Mouse (Mus musculus) heart, embryonic 10.5 days (tissue): ENCODE data around the gene Lpar1. TPM values are rescaled to one million over a fixed set of nuclear protein-coding genes. Genes with fewer than 3 reads are reported as not detected.

Experiments
- DNase-seq: peaks from one replicate; pipeline ENCODE4 v3.0.0-alpha.2; 2017; ENCODE audit warnings: low spot score
- H3K27ac ChIP-seq: fragments of 300-500 bp; sonication (generic); 2 replicates; pipeline ENCODE4 v1.5.1; 2016; ENCODE audit warnings: mild to moderate bottlenecking
- H3K27me3 ChIP-seq: fragments of 300-500 bp; sonication (generic); 2 replicates; pipeline ENCODE4 v1.6.1; 2016; ENCODE audit warnings: mild to moderate bottlenecking; ENCODE audit not compliant: poor library complexity, insufficient read depth, severe bottlenecking
- H3K36me3 ChIP-seq: fragments of 300-500 bp; sonication (generic); 2 replicates; pipeline ENCODE4 v1.6.1; 2016; ENCODE audit warnings: mild to moderate bottlenecking, moderate library complexity
- H3K4me1 ChIP-seq: fragments of 300-500 bp; sonication (generic); 2 replicates; pipeline ENCODE4 v1.6.1; 2016; ENCODE audit warnings: mild to moderate bottlenecking
- H3K4me3 ChIP-seq: fragments of 300-500 bp; sonication (generic); 2 replicates; pipeline ENCODE4 v1.5.1; 2016; ENCODE audit warnings: mild to moderate bottlenecking, moderate library complexity
- H3K9me3 ChIP-seq: fragments of 300-500 bp; sonication (generic); 2 replicates; pipeline ENCODE4 v1.6.1; 2016; ENCODE audit warnings: mild to moderate bottlenecking, moderate library complexity
- WGBS: fragments of 180-500 bp; shearing (Covaris S2); methylation state at CpG from one replicate; pipeline ENCODE4 v1.1.7; 2016; 5-methylcytosine and 5-hydroxymethylcytosine counted together
- polyA plus RNA-seq: library from polyadenylated mRNA; unstranded; fragments of >200 nt; fragmentation: Nextera tagmentation; extraction: Ambion mirVana; gene quantifications from 2 replicates; pipeline ENCODE4 v1.2.1, GENCODE M21; 2016

The Lpar1 gene
- polyA plus RNA-seq, 1 experiment from 2014 or later = 38.7 TPM

DNA sequence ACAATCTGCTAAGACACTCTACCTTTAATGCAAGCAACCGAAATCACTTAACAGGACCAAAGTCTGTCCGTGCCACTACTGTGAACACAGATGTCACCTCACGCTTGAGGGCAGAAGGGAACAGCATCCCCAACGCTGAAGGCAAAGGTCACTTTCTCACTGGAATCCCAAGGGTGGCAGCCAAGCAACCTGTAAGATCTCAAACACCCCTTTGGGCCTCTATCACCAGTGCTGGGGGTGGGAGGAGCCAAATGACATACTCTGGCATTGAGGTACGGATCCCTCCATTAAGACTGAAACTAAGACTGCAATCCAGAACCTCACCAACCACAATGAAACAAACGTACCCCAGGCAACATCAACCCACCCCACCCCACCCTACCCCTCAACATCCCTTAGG is 55.0 kb downstream of the Lpar1 start:
- WGBS = 61% methylated on average over 6 of the region's 6 CpGs
- no peak overlapping the region for H3K27ac ChIP-seq
- no peak for DNase-seq
- no peak overlapping the region for H3K4me3 ChIP-seq
- no peaks in the 10 kb centered on the region for H3K9me3 ChIP-seq
- peaks cover 17% of the 10 kb centered on the region for H3K4me1 ChIP-seq
- peaks cover 7% of the 10 kb centered on the region; the same call in 1 of the 2 replicates for H3K36me3 ChIP-seq
- no peaks in the 10 kb centered on the region for H3K27me3 ChIP-seq

DNA sequence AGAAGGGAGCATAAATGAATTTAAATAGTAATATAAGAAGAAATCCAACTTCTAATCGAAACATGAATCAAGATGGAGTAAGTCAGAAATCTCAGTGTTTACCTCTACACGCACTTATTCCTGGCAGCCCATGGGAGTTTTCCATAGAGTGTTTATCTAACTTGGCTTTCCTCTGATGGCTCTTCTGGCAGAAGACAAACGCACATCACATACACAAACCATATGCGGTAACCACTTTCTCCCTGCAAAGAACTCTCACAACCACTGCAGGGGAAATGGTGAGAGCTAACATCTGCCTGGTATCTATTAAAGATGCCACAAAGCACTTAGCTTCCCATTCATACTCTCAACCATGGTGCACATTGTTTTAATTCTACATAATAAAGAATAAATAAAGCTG is 56.4 kb downstream of the Lpar1 start:
- 78% methylated on average over 4 of the region's 4 CpGs for WGBS
- Histone ChIP-seq H3K27me3 (no peaks in the 10 kb centered on the region), H3K4me3 (no peak overlapping the region), H3K27ac (no peak overlapping the region), H3K36me3 (no peaks in the 10 kb centered on the region), H3K9me3 (no peaks in the 10 kb centered on the region), H3K4me1 (peaks cover 26% of the 10 kb centered on the region)
- no peak for DNase-seq

DNA sequence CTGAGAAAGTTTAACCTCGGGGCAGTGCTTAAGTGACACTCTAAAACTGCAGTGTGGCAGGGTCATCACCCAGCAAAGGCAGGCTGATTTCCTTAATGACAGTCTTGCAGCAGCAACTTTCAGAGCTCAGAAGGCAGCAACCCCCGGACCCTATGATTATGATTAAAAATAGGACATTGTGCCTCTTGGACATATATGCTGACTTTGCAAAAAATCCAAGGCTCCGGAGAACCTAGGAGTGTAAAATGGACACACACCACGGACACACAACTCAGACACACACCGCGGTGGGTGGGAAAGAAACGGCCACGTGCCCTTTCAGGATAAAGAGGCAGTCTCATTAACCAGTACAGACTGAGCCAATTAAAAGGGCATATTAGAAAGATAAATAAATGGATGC is 57.0 kb downstream of the Lpar1 start:
- 81% methylated on average over 8 of the region's 8 CpGs for WGBS
- Histone ChIP-seq H3K27ac (no peak overlapping the region), H3K4me3 (no peak overlapping the region), H3K36me3 (no peaks in the 10 kb centered on the region), H3K27me3 (no peaks in the 10 kb centered on the region), H3K9me3 (no peaks in the 10 kb centered on the region), H3K4me1 (peaks cover 30% of the 10 kb centered on the region)
- no peak for DNase-seq

GRCm38 (mm10) chr4:58491742-58492141 is 62.0 kb downstream of the Lpar1 start:
- H3K4me3 ChIP-seq = no peak overlapping the region
- 76% methylated on average over 3 of the region's 3 CpGs for WGBS
- H3K27me3 ChIP-seq = no peaks in the 10 kb centered on the region
- peaks cover 20% of the 10 kb centered on the region for H3K4me1 ChIP-seq
- no peaks in the 10 kb centered on the region for H3K9me3 ChIP-seq
- DNase-seq = no peak
- no peak overlapping the region for H3K27ac ChIP-seq
- H3K36me3 ChIP-seq = peaks cover 3% of the 10 kb centered on the region

- 62% methylated on average over 4 of the region's 4 CpGs for WGBS
- Histone ChIP-seq H3K4me1 (peaks cover 15% of the 10 kb centered on the region), H3K9me3 (no peaks in the 10 kb centered on the region), H3K36me3 (peaks cover 10% of the 10 kb centered on the region), H3K27me3 (no peaks in the 10 kb centered on the region), H3K27ac (peak overlapping the region; percentile 42; the same call in 1 of the 2 replicates), H3K4me3 (no peak overlapping the region)
- no peak for DNase-seq
These were observed 63.3 kb downstream of the Lpar1 start for GRCm38 (mm10) chr4:58490374-58490773.

DNA sequence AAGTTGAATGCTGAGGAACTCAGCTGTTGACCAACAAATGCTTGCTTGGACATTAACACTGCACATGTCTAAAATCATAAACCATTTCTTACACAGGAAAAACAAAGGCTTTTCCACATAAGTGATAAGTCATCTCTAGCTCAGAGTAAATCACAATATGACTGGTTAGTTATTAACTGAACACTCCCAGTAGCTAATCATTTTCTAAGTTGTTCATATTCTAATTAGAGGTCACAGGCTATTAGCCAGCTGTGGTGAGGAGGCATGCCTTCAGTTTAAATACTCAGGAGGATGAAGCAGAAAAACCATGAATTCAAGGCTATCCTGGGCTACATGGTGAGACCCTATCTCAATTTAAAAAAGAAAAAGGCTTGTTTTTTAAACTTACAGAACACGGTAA is 75.1 kb downstream of the Lpar1 start:
- no peak overlapping the region for H3K4me3 ChIP-seq
- H3K27me3 ChIP-seq = no peaks in the 10 kb centered on the region
- H3K9me3 ChIP-seq = no peaks in the 10 kb centered on the region
- peaks cover 24% of the 10 kb centered on the region for H3K36me3 ChIP-seq
- H3K4me1 ChIP-seq = no peaks in the 10 kb centered on the region
- H3K27ac ChIP-seq = no peak overlapping the region
- no peak for DNase-seq
- 97% methylated on average over 1 of the region's 1 CpGs for WGBS

DNA sequence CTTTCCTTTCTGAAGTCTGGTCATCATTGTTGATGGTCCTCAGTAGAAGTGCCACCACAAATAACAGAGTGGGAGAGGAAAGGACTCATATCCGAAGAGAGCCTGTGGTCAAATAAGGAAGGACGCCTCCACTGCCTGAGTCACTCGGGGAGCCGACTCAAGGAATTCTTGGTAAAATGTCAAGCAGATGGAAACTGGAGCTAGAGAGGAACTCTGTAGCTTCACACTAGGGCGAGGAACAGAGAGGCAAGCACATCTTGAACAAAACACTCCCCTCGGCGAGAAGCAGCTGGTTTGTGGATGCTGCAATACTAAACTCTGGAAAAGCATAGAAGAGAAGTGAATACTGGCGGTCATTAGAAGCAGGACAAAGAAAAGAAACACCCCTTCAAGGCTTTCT is 76.0 kb downstream of the Lpar1 start:
- no peak overlapping the region for H3K4me3 ChIP-seq
- H3K36me3 ChIP-seq = peaks cover 16% of the 10 kb centered on the region; the same call in 1 of the 2 replicates
- no peaks in the 10 kb centered on the region for H3K4me1 ChIP-seq
- 83% methylated on average over 8 of the region's 8 CpGs for WGBS
- H3K9me3 ChIP-seq = no peaks in the 10 kb centered on the region
- H3K27me3 ChIP-seq = no peaks in the 10 kb centered on the region
- no peak overlapping the region for H3K27ac ChIP-seq
- DNase-seq = no peak

DNA sequence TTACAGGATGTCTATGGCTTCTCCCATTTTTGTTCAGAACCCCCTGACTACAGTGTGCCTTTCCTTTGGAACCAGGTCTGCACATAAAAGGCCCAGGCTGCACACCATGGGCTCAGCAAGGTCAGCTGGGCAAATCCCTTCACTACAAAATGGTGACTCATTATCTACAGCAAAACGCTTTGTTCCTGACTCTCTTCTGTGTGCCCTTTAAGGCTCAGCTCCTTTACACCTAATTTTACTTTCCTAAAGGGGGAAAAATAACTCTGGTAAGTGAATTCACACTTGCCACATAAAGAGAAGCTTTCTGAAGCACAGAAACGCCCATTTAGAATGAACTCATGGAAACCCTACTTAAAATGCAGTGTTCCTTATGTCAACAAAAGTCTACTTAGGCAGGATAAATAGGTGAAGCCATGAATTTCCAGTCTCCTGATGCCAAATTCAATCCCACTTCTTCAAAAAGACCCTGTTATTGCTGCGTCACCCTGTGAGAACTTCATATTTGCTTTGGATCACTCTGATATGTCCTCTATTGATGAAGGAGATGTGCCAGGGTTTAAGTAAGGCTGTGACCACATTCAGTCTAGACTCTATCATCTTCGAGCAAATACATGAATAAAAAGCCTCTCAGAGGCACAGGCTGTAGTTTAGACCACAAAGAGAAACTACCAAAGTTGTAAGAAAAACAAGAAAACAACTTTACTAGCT is 82.3 kb downstream of the Lpar1 start:
- Histone ChIP-seq H3K36me3 (0 out of 2 replicates have a peak, but pooled peaks cover 3% of the 10 kb centered on the region), H3K27me3 (no peaks in the 10 kb centered on the region), H3K4me3 (no peak overlapping the region), H3K9me3 (no peaks in the 10 kb centered on the region), H3K27ac (no peak overlapping the region), H3K4me1 (no peaks in the 10 kb centered on the region)
- no peak for DNase-seq
- WGBS = 78% methylated on average over 4 of the region's 4 CpGs

DNA sequence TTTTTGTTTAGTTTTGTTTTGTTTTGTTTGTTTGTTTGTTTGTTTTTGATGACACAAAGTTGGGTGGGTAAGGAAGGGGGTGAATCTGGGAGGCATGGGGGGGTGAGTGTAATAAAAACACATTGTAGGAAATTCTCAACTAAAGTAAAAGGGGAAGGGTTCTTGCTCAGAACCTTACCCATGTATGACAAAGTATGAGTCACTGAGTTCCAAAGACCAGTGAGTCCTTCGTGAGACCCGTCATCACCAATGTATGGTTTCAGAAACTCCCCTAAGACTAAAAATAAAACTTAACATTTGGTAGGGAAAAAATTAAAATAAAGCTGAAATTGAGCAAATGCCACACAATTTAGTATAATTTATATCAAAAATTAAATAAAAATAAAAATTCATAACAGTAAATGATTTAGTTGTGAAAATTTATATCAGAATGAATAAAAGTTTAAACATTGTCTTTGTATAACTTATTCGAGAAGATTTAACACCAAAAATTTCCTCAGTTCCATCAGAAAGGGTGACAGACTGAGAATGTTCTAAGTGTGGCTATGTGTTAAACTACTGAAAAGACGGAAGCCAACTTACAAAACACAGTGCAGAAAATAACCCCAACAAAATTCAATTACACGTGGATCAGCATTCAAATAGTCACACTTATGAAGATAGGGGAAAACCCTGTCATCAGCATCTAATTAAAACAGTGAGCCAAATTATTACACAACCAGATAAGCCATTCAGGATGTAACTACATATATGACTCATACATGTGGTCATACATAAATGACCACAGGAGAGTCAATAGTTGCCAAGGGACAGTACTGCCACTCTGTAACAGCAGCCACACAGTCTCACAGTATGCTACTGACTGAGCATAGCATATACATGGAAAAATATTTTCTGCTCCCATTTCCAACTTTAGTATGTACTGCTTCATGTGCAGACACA is 83.8 kb downstream of the Lpar1 start:
- Histone ChIP-seq H3K4me3 (no peak overlapping the region), H3K4me1 (no peaks in the 10 kb centered on the region), H3K36me3 (0 out of 2 replicates have a peak, but pooled peaks cover 2% of the 10 kb centered on the region), H3K27ac (no peak overlapping the region), H3K27me3 (no peaks in the 10 kb centered on the region), H3K9me3 (no peaks in the 10 kb centered on the region)
- WGBS = 84% methylated on average over 5 of the region's 5 CpGs
- DNase-seq = no peak

- DNase-seq = no peak
- H3K36me3 ChIP-seq = no peaks in the 10 kb centered on the region
- 89% methylated on average over 7 of the region's 7 CpGs for WGBS
- no peak overlapping the region for H3K4me3 ChIP-seq
- no peak overlapping the region for H3K27ac ChIP-seq
- H3K27me3 ChIP-seq = no peaks in the 10 kb centered on the region
- no peaks in the 10 kb centered on the region for H3K4me1 ChIP-seq
- no peaks in the 10 kb centered on the region for H3K9me3 ChIP-seq
These were observed 84.7 kb downstream of the Lpar1 start for GRCm38 (mm10) chr4:58469035-58469434.

GRCm38 (mm10) chr4:58465586-58465985 is 88.1 kb downstream of the Lpar1 start:
- WGBS = 86% methylated on average over 5 of the region's 5 CpGs
- no peaks in the 10 kb centered on the region for H3K4me1 ChIP-seq
- H3K4me3 ChIP-seq = no peak overlapping the region
- H3K36me3 ChIP-seq = no peaks in the 10 kb centered on the region
- H3K27ac ChIP-seq = no peak overlapping the region
- DNase-seq = no peak
- H3K27me3 ChIP-seq = no peaks in the 10 kb centered on the region
- no peaks in the 10 kb centered on the region for H3K9me3 ChIP-seq

GRCm38 (mm10) chr4:58464390-58465164 is 89.1 kb downstream of the Lpar1 start:
- 79% methylated on average over 13 of the region's 13 CpGs for WGBS
- no peaks in the 10 kb centered on the region for H3K36me3 ChIP-seq
- H3K27ac ChIP-seq = no peak overlapping the region
- no peaks in the 10 kb centered on the region for H3K27me3 ChIP-seq
- H3K4me1 ChIP-seq = no peaks in the 10 kb centered on the region
- H3K4me3 ChIP-seq = no peak overlapping the region
- DNase-seq = no peak
- H3K9me3 ChIP-seq = no peaks in the 10 kb centered on the region
